ENCODE assay signal across 18 mouse cellular contexts in genomic region chr1:52256194-52256593, GRCm38 (mm10).
"Had no signal": no experiment of that assay in that cellular context is flagged by ENCODE, and none has a peak within 500 bp of the region (broad histone marks: within the 10 kb centered on the region; RNA-seq: fewer than 3 reads in every experiment).

No protein-coding gene starts in this region.

- H3K4me3 ChIP-seq: lung, embryonic 15.5 days; megakaryocyte, embryonic 14.5 days; midbrain, embryonic 13.5 days; midbrain, embryonic 15.5 days; neural tube, embryonic 12.5 days; stomach, embryonic 15.5 days had no signal

- H3K9ac ChIP-seq: liver, postnatal 0 days; lung, embryonic 15.5 days; midbrain, embryonic 13.5 days; midbrain, embryonic 15.5 days; neural tube, embryonic 12.5 days; stomach, embryonic 15.5 days had no signal

- H3K4me1 ChIP-seq: megakaryocyte, embryonic 14.5 days; midbrain, embryonic 13.5 days; midbrain, embryonic 15.5 days; neural tube, embryonic 12.5 days; stomach, embryonic 15.5 days had no signal

- H3K9me3 ChIP-seq: lung, embryonic 15.5 days; midbrain, embryonic 13.5 days; midbrain, embryonic 15.5 days; neural tube, embryonic 12.5 days; stomach, embryonic 15.5 days had no signal

- ATAC-seq: liver, postnatal 0 days; lung, postnatal 0 days; midbrain, embryonic 13.5 days; midbrain, embryonic 15.5 days had no signal

- DNase-seq: liver, postnatal 0 days; lung, adult 2 months; lung, postnatal 14 days; lung, postnatal 36 days; right cerebral cortex, postnatal 14 days; thymus, adult 2 months; thymus, postnatal 25 days; thymus, postnatal 4 days had no signal

- H3K4me2 ChIP-seq: lung, embryonic 15.5 days; midbrain, embryonic 11.5 days; midbrain, embryonic 13.5 days; midbrain, embryonic 15.5 days; neural tube, embryonic 12.5 days; stomach, embryonic 15.5 days had no signal

- H3K27ac ChIP-seq: lung, embryonic 15.5 days; macrophage; midbrain, embryonic 13.5 days; midbrain, embryonic 15.5 days; neural tube, embryonic 12.5 days; stomach, postnatal 0 days had no signal

- H3K36me3 ChIP-seq: lung, embryonic 15.5 days; midbrain, embryonic 13.5 days; midbrain, embryonic 15.5 days; neural tube, embryonic 12.5 days; stomach, embryonic 15.5 days had no signal

- H3K27me3 ChIP-seq: lung, embryonic 15.5 days; midbrain, embryonic 13.5 days; midbrain, embryonic 15.5 days; neural tube, embryonic 12.5 days; stomach, embryonic 15.5 days had no signal
